Mouse (Mus musculus): Measurements from ENCODE around the gene Gabpb2. TPM values are rescaled to one million over a fixed set of nuclear protein-coding genes. Genes with fewer than 3 reads are reported as not detected.
A peak's percentile ranks its signal among the peaks of the same experiment; 100 is the strongest.
"Not testable (repeated sequence)": the region's sequence is repeated elsewhere in the genome, so short reads cannot be mapped to it uniquely, and the experiment has no call there.

Gene Gabpb2
- total RNA-seq, 2 experiments from 2014 or later: 11.2 to 13.9 TPM

- DNase-seq: peak in 1 of 2 experiments; percentile 44
Measured at GRCm38 (mm10) chr3:95231298-95232221, 13.8 kb upstream of the Gabpb2 start, which contains the start of gene Mllt11. TSS of gene Mllt11 (minus strand) at chr3:95232171.

GRCm38 (mm10) chr3:95230495-95231297 is 13.0 kb upstream of the Gabpb2 start:
- peak; percentile 42 to 49 for DNase-seq

- DNase-seq: peak; percentile 76 to 79
Measured at GRCm38 (mm10) chr3:95229781-95230494, 12.2 kb upstream of the Gabpb2 start.

GRCm38 (mm10) chr3:95228894-95229780 is 11.4 kb upstream of the Gabpb2 start:
- DNase-seq: peak; percentile 29 to 61

- DNase-seq: peak; percentile 90 to 94
Measured at GRCm38 (mm10) chr3:95228148-95228893, 10.6 kb upstream of the Gabpb2 start, which contains the start of gene Cdc42se1. TSS of gene Cdc42se1 (plus strand) at chr3:95228732.

GRCm38 (mm10) chr3:95227214-95227613 is 9.5 kb upstream of the Gabpb2 start:
- no peak for DNase-seq

- no peak for DNase-seq
Measured at GRCm38 (mm10) chr3:95224295-95224694, 6.6 kb upstream of the Gabpb2 start.

GRCm38 (mm10) chr3:95223041-95223440 is 5.3 kb upstream of the Gabpb2 start:
- DNase-seq: no peak

GRCm38 (mm10) chr3:95218466-95219137 is 886 bp upstream of the Gabpb2 start:
- no peak for DNase-seq

- no peak for DNase-seq
Measured at GRCm38 (mm10) chr3:95216655-95217254, 961 bp downstream of the Gabpb2 start.

- no peak for DNase-seq
Measured at GRCm38 (mm10) chr3:95213609-95213975, 4.1 kb downstream of the Gabpb2 start.

GRCm38 (mm10) chr3:95212889-95213608 is 4.7 kb downstream of the Gabpb2 start:
- not testable (repeated sequence) for DNase-seq

GRCm38 (mm10) chr3:95210585-95210984 is 7.1 kb downstream of the Gabpb2 start:
- DNase-seq: no peak

- no peak for DNase-seq
Measured at GRCm38 (mm10) chr3:95208286-95208685, 9.4 kb downstream of the Gabpb2 start.

- DNase-seq: no peak
Measured at GRCm38 (mm10) chr3:95203880-95204279, 13.8 kb downstream of the Gabpb2 start.

- DNase-seq: no peak
Measured at GRCm38 (mm10) chr3:95200562-95200961, 17.2 kb downstream of the Gabpb2 start.

- DNase-seq: peak; percentile 19 to 29
Measured at GRCm38 (mm10) chr3:95200132-95200531, 17.6 kb downstream of the Gabpb2 start.

GRCm38 (mm10) chr3:95199101-95199500 is 18.6 kb downstream of the Gabpb2 start:
- no peak for DNase-seq

- no peak for DNase-seq
Measured at GRCm38 (mm10) chr3:95195772-95196171, 21.9 kb downstream of the Gabpb2 start.

All from heart, adult 18-20 months (tissue).